Mouse (Mus musculus): ENCODE results near the gene Fbxw11. TPM values are rescaled to one million over a fixed set of nuclear protein-coding genes. Genes with fewer than 3 reads are reported as not detected.
"Not testable (repeated sequence)": the region's sequence is repeated elsewhere in the genome, so short reads cannot be mapped to it uniquely, and the experiment has no call there.

Fbxw11 gene
- polyA plus RNA-seq, 1 experiment from 2014 or later, result 76.0 TPM

DNA sequence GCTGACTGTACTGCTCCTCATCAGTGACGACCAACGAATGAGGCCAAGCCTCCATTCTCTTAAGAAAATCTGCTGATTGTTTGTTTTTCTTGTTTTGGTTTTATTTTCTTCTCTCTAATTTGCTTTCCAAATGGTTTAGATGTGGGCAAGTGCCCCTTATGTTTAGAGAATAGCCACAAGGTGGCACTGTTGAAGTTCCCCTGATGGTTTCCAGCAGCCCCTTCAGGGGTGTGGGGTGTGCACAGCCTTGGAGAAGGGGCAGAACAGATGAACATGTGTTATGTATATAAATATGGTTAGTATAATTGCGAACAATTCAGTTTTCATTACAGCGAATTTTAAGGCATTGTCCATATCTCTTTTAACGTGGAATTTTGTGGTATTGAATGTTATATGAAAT is 71.7 kb downstream of the Fbxw11 start:
- 75% methylated on average over 5 of the region's 5 CpGs for WGBS
- Histone ChIP-seq H3K27me3 (replicated peaks) (no peaks in the 10 kb centered on the region), H3K4me2 (no peak overlapping the region), H3K4me3 (no peak overlapping the region), H3K4me1 (replicated peaks) (peaks cover 23% of the 10 kb centered on the region), H3K27ac (ENCODE audit: poor library complexity, severe bottlenecking) (no peak overlapping the region), H3K36me3 (peaks cover 15% of the 10 kb centered on the region), H3K9me3 (replicated peaks) (no peaks in the 10 kb centered on the region), H3K9ac (no peak overlapping the region)
- no peak for ATAC-seq (ENCODE audit: insufficient number of reproducible peaks, low FRiP score)

DNA sequence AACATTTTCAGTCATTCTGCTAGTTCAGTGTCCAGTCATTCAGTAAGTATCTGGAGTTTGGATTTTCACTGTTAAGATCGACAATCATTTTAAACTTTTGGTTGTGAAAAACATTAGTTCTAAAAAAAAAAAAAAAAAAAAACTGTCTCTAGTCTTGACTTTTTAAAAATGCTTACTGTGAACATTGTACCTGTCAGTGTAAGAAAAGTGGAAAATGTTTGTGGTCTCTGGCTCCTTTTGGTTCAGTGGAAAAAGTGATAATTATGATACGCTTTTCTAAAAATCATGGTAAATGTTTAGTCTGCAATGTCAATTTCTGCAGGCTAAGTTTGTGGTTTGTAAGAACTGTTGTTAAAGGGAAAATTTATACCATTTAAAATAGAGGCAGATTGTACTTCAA is 72.4 kb downstream of the Fbxw11 start:
- no peaks in the 10 kb centered on the region for H3K9me3 ChIP-seq (replicated peaks)
- 93% methylated on average over 2 of the region's 2 CpGs for WGBS
- H3K4me1 ChIP-seq (replicated peaks), result peaks cover 22% of the 10 kb centered on the region
- H3K4me3 ChIP-seq, result no peak overlapping the region
- H3K27ac ChIP-seq (ENCODE audit: poor library complexity, severe bottlenecking), result no peak overlapping the region
- ATAC-seq (ENCODE audit: insufficient number of reproducible peaks, low FRiP score), result no peak
- H3K9ac ChIP-seq, result no peak overlapping the region
- H3K27me3 ChIP-seq (replicated peaks), result no peaks in the 10 kb centered on the region
- H3K36me3 ChIP-seq, result peaks cover 15% of the 10 kb centered on the region
- H3K4me2 ChIP-seq, result no peak overlapping the region

DNA sequence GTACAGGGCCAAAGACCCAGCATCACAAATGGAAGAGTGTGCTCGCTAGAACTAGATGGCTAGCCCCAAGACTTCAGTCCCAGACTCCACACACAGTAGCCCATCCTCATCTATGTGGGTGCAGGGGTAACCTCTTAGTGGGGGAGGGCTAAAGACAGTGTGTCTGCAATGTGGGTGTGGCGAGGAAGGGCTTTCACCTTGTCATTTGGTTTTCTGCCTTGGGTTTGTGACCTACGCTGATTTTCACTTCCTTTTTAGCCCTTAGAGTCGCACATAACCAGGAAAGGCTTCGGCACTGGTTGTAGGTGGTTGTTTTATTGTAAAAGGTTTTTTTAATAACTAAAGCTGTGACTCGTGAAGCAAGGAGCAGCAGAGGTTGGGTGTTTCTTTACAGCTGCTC is 73.0 kb downstream of the Fbxw11 start:
- Histone ChIP-seq H3K9ac (no peak overlapping the region), H3K27ac (ENCODE audit: poor library complexity, severe bottlenecking) (no peak overlapping the region; the same call in 1 of the 2 replicates), H3K36me3 (peaks cover 18% of the 10 kb centered on the region), H3K4me2 (no peak overlapping the region), H3K9me3 (replicated peaks) (no peaks in the 10 kb centered on the region), H3K4me3 (no peak overlapping the region), H3K4me1 (replicated peaks) (peaks cover 22% of the 10 kb centered on the region), H3K27me3 (replicated peaks) (no peaks in the 10 kb centered on the region)
- ATAC-seq (ENCODE audit: insufficient number of reproducible peaks, low FRiP score), result no peak
- 81% methylated on average over 6 of the region's 6 CpGs for WGBS

- Histone ChIP-seq H3K27ac (ENCODE audit: poor library complexity, severe bottlenecking) (no peak overlapping the region), H3K36me3 (peaks cover 19% of the 10 kb centered on the region), H3K4me3 (no peak overlapping the region), H3K9me3 (replicated peaks) (no peaks in the 10 kb centered on the region), H3K4me1 (replicated peaks) (peaks cover 22% of the 10 kb centered on the region), H3K27me3 (replicated peaks) (no peaks in the 10 kb centered on the region), H3K9ac (no peak overlapping the region), H3K4me2 (no peak overlapping the region)
- no peak for ATAC-seq (ENCODE audit: insufficient number of reproducible peaks, low FRiP score)
- WGBS, result 51% methylated on average over 5 of the region's 5 CpGs
Measured at GRCm38 (mm10) chr11:32715970-32716369, 73.4 kb downstream of the Fbxw11 start.

- Histone ChIP-seq H3K4me2 (no peak overlapping the region), H3K9me3 (replicated peaks) (no peaks in the 10 kb centered on the region), H3K9ac (no peak overlapping the region), H3K36me3 (peaks cover 16% of the 10 kb centered on the region), H3K4me1 (replicated peaks) (peaks cover 22% of the 10 kb centered on the region), H3K27ac (ENCODE audit: poor library complexity, severe bottlenecking) (no peak overlapping the region), H3K4me3 (no peak overlapping the region), H3K27me3 (replicated peaks) (no peaks in the 10 kb centered on the region)
- ATAC-seq (ENCODE audit: insufficient number of reproducible peaks, low FRiP score), result no peak
- 76% methylated on average over 4 of the region's 4 CpGs for WGBS
Measured at GRCm38 (mm10) chr11:32716876-32717275, 74.4 kb downstream of the Fbxw11 start.

DNA sequence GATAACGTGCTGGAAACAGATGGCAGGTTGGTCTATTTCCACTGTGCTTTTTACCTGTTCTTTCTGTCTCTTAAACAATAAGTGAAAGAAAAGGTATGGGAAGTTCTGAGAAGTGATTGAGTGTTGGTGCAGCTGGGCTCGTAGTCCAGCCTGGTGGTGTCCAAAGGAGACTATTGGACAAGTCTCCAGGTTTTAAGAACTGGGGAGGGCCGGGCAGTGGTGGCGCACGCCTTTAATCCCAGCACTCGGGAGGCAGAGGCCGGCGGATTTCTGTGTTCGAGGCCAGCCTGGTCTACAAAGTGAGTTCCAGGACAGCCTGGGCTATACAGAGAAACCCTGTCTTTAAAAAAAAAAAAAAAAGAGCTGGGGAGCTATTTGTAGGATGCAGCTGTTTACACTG is 75.2 kb downstream of the Fbxw11 start:
- H3K36me3 ChIP-seq, result peaks cover 13% of the 10 kb centered on the region
- not testable (repeated sequence) for H3K4me3 ChIP-seq; H3K9ac ChIP-seq; H3K9me3 ChIP-seq (replicated peaks); H3K27me3 ChIP-seq (replicated peaks); ATAC-seq (ENCODE audit: insufficient number of reproducible peaks, low FRiP score); H3K4me2 ChIP-seq; H3K27ac ChIP-seq (ENCODE audit: poor library complexity, severe bottlenecking)
- 89% methylated on average over 9 of the region's 9 CpGs for WGBS
- H3K4me1 ChIP-seq (replicated peaks), result peaks cover 22% of the 10 kb centered on the region

GRCm38 (mm10) chr11:32718371-32718770 is 75.8 kb downstream of the Fbxw11 start:
- H3K9me3 ChIP-seq (replicated peaks), result no peaks in the 10 kb centered on the region
- WGBS, result 49% methylated on average over 2 of the region's 2 CpGs
- no peak for ATAC-seq (ENCODE audit: insufficient number of reproducible peaks, low FRiP score)
- no peak overlapping the region for H3K4me3 ChIP-seq
- H3K27me3 ChIP-seq (replicated peaks), result no peaks in the 10 kb centered on the region
- peaks cover 22% of the 10 kb centered on the region for H3K4me1 ChIP-seq (replicated peaks)
- no peak overlapping the region for H3K9ac ChIP-seq
- peaks cover 11% of the 10 kb centered on the region; the same call in 1 of the 2 replicates for H3K36me3 ChIP-seq
- no peak overlapping the region for H3K27ac ChIP-seq (ENCODE audit: poor library complexity, severe bottlenecking)
- H3K4me2 ChIP-seq, result no peak overlapping the region

DNA sequence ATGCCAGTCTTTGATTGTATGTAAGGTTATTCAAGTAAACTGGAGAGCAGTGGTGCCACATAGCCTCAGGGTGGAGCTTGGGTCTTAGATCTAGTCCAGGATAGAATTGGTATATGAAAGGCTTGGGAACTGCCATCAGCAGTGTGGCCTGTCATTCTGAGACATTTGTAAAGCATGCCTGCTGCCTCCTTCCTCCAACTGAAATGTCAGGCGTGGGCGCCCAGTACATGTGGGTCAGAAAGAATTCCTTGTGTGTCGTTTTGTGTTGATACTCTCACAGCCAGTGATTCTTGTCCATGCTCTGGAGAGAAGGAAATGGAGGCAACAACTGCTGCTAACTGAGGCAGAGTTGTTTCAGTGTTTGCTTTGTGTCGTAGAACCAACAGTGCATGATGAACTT is 76.5 kb downstream of the Fbxw11 start:
- Histone ChIP-seq H3K4me3 (no peak overlapping the region), H3K9ac (no peak overlapping the region), H3K9me3 (replicated peaks) (no peaks in the 10 kb centered on the region), H3K4me2 (no peak overlapping the region), H3K27me3 (replicated peaks) (no peaks in the 10 kb centered on the region), H3K27ac (ENCODE audit: poor library complexity, severe bottlenecking) (no peak overlapping the region), H3K36me3 (peaks cover 11% of the 10 kb centered on the region; the same call in 1 of the 2 replicates), H3K4me1 (replicated peaks) (peaks cover 22% of the 10 kb centered on the region)
- no peak for ATAC-seq (ENCODE audit: insufficient number of reproducible peaks, low FRiP score)
- 86% methylated on average over 4 of the region's 4 CpGs for WGBS

DNA sequence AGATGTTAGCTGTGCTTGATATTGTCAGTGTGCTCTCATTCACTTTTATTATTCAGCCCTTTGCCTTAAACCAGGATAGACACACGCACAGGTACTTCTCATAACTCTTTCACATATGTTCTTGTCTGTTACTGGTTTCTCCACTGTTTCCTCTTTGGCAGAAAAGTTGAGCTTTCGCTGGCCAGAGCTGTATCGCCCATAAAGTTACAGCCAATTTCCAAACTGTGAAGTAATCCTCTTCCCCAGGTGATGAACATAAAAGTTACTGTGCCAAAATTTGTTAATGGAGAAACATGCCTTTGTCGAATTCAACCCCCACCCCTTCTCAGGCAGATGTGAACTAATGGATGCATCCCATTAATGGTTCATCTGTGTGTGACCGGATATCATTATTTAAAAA is 80.1 kb downstream of the Fbxw11 start:
- H3K27ac ChIP-seq (ENCODE audit: poor library complexity, severe bottlenecking), result no peak overlapping the region
- H3K9me3 ChIP-seq (replicated peaks), result no peaks in the 10 kb centered on the region
- H3K4me2 ChIP-seq, result no peak overlapping the region
- no peaks in the 10 kb centered on the region for H3K4me1 ChIP-seq (replicated peaks)
- H3K9ac ChIP-seq, result no peak overlapping the region
- H3K4me3 ChIP-seq, result no peak overlapping the region
- 93% methylated on average over 5 of the region's 5 CpGs for WGBS
- ATAC-seq (ENCODE audit: insufficient number of reproducible peaks, low FRiP score), result no peak
- peaks cover 18% of the 10 kb centered on the region; the same call in 1 of the 2 replicates for H3K36me3 ChIP-seq
- H3K27me3 ChIP-seq (replicated peaks), result no peaks in the 10 kb centered on the region

DNA sequence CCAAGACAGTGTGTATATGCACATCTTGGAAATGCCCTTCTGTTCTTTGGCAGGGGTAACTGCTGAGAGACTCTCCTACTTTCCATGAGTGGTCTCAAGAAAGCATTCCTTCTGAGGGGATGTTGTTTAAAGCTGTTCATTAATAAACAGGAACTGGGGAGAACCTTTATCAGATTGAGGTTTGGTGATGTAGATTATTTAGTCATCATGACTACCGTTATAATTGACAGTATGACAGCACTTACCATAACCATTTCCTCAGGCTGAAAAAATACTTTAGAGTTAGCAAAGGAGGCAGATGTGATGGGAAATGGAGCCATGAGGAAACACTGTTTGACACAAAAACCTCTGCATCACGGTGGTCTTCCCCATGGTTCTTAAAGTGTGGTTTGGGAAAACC is 80.8 kb downstream of the Fbxw11 start:
- 77% methylated on average over 2 of the region's 2 CpGs for WGBS
- ATAC-seq (ENCODE audit: insufficient number of reproducible peaks, low FRiP score), result no peak
- no peak overlapping the region for H3K9ac ChIP-seq

DNA sequence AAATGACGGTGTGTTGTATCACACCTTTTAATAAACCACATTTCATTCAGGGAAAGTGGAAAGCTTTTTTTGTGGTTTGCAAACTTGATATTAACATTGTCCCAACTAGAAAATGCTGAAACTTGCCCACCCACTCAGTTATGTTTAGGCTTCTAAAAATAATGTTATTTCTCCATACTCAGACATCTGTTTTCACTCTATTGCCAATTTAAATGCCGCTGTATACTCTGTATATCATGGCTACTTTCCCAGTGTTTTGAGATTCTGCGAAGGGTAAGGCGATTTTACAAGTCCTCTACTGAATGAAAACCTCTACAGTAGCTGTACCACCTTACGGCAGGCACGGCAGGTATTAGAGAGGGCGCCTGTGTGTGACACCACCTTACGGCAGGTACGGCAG is 82.6 kb downstream of the Fbxw11 start:
- WGBS, result 91% methylated on average over 9 of the region's 9 CpGs
- Histone ChIP-seq H3K27ac (ENCODE audit: poor library complexity, severe bottlenecking) (no peak overlapping the region), H3K9ac (no peak overlapping the region), H3K4me3 (no peak overlapping the region), H3K4me2 (no peak overlapping the region), H3K9me3 (replicated peaks) (no peaks in the 10 kb centered on the region), H3K27me3 (replicated peaks) (no peaks in the 10 kb centered on the region), H3K36me3 (peaks cover 18% of the 10 kb centered on the region; the same call in 1 of the 2 replicates), H3K4me1 (replicated peaks) (no peaks in the 10 kb centered on the region)
- ATAC-seq (ENCODE audit: insufficient number of reproducible peaks, low FRiP score), result no peak

More for the DNA sequence above, 80.8 kb downstream of the Fbxw11 start:
- no peak overlapping the region for H3K4me3 ChIP-seq
- H3K4me2 ChIP-seq, result no peak overlapping the region
- no peaks in the 10 kb centered on the region for H3K27me3 ChIP-seq (replicated peaks)
- no peaks in the 10 kb centered on the region for H3K9me3 ChIP-seq (replicated peaks)
- peaks cover 18% of the 10 kb centered on the region; the same call in 1 of the 2 replicates for H3K36me3 ChIP-seq
- no peak overlapping the region for H3K27ac ChIP-seq (ENCODE audit: poor library complexity, severe bottlenecking)
- H3K4me1 ChIP-seq (replicated peaks), result no peaks in the 10 kb centered on the region

- Histone ChIP-seq H3K36me3 (peaks cover 59% of the 10 kb centered on the region), H3K4me2 (no peak overlapping the region), H3K4me3 (no peak overlapping the region), H3K27ac (ENCODE audit: poor library complexity, severe bottlenecking) (no peak overlapping the region), H3K9ac (no peak overlapping the region), H3K4me1 (replicated peaks) (no peaks in the 10 kb centered on the region), H3K27me3 (replicated peaks) (no peaks in the 10 kb centered on the region), H3K9me3 (replicated peaks) (no peaks in the 10 kb centered on the region)
- 71% methylated on average over 5 of the region's 5 CpGs for WGBS
- ATAC-seq (ENCODE audit: insufficient number of reproducible peaks, low FRiP score), result no peak
Measured at GRCm38 (mm10) chr11:32732467-32732866, 89.9 kb downstream of the Fbxw11 start.

All from heart, embryonic 12.5 days (tissue).